Mouse (Mus musculus) ES-CJ7 (cell line): ENCODE measurements around the gene Manf.

Experiments
- DNase-seq: peaks from one replicate; pipeline ENCODE4 v3.0.0; 2011; ENCODE audit warnings: low read depth, low spot score

Gene Manf

DNA sequence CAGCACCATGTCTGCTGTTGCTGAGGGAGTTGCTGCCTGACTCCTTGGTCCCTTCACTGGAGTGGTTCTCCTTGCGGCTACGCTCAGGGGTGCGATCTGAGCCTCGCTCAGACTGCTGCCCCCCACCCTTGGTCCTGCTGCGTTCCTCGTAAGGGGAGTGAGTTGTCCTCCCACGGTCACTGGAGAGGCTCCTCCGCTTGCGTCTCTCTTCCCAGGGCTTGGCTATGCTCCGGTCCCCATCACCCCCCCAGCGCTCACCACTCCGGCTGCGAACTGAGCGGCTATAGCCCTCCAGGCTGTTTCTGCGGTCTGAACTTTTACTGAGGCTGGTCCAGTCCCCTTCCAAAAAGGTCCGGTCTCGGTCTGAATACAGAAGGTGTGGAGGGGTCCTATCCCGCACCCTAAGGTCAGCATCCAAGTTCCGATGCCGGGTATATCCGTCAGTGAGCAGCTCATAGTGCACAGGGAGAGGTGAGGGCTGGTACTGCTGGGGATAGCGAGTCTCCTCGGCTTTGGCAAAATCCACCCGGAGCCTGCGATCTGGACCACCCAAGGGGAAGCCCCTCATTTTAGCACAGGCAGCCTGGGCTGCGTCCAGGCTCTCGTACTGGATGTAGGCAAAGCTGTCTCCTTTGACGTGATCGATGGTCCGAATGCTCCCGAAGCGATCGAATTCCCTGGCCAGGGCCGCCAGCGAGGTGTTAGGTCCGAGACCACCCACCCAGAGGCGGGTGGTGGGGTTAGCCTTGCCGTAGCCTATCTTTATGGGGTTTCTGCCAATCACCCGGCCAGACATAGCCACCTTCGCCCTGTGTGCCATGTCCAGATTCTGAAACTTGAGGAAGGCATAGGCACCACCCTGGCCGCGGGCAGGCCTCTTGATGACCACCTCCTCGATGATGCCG lies 6.5 kb downstream of the Manf start:
- DNase-seq = no peak

- DNase-seq = peak; percentile 34
Observed at GRCm38 (mm10) chr9:106884306-106884705, 7.5 kb downstream of the Manf start.

GRCm38 (mm10) chr9:106883085-106883484 lies 8.7 kb downstream of the Manf start:
- no peak for DNase-seq

DNA sequence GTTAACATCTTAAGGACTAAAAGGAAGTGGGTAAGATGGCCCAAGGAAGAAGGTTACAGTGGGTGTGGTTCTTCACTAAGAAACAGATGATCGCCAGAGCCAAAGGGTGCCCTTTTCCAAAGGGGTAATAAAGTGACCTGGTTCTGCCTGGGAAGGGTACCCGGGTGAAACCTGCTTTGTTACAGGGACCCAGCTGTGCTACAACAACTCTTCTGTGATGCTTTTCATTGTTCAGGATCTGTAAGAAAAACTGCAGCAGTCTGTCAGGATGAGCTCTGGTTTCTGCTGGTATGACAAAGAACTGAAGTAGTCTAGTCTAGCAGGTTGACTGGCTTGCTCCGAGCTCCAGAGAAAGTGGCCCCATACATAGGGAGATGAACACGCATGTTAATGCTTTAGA lies 9.6 kb downstream of the Manf start:
- DNase-seq = no peak

DNA sequence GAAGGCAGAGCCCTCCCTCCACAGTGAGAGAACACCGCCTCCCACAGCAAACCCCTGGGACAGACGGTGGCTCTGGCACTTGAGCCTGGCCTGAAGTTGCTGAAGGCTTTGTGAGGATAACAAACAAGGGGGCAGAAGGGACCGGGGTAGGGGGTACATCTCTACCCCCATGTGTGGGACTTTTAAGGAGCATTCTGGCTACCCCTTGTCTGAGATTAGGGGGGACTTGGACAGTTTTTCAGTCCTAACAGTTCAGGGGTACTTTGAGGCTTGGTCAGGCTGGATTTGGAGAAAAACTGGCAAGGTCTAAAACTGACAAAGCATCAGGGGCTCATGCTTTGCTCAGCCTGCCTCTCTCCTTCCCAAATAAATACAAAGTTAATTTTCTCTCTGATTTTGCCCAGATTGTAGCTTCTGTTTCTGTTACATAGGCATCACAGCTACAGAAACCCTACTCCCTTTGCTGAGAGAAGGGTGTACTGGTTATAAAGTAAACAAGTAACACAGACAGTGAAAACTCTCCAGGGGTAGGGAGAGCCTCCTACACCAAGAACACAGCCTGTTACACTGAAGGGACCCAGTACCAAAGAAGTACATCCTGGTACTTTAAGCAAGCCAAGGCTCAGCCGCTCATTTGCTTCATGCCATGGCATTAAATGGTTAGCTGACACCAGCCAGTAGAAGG lies 10.6 kb downstream of the Manf start:
- DNase-seq = no peak

- no peak for DNase-seq
Observed at GRCm38 (mm10) chr9:106879471-106879870, 12.3 kb downstream of the Manf start.

- no peak for DNase-seq
Observed at GRCm38 (mm10) chr9:106876666-106877065, 15.1 kb downstream of the Manf start.

DNA sequence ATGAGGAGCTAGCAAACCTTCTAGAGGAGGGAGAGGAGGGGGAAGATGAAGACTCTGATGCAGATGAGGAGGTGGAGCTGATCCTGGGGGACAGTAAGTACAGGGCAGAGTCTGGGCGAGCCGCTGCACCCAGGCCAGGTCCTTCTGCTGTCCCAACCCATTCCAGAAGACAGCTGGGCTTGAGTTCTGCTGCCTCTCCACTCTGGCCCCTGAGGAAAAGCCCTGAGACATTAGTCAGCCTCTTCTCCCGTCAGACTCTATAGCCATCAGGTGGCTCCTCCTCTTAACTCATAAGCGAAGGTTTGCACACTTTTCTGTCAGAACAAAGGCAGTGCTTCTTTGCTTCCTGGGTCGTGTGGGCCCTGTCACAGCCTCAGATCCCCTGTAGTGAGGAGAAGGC lies 17.6 kb downstream of the Manf start:
- DNase-seq = no peak

DNA sequence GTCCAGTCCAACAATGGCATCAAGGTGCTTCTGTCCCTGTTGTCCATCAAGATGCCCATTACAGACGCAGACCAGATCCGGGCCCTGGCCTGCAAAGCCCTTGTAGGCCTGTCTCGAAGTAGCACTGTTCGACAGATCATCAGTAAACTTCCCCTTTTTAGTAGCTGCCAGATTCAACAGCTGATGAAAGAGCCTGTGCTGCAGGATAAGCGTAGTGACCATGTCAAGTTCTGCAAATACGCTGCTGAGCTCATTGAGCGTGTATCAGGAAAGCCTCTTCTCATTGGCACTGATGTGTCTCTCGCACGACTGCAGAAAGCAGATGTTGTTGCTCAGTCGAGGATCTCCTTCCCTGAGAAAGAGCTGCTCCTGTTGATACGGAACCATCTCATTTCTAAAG lies 33.7 kb downstream of the Manf start:
- no peak for DNase-seq

GRCm38 (mm10) chr9:106856664-106857063 lies 35.1 kb downstream of the Manf start:
- no peak for DNase-seq

- peak; percentile 46 for DNase-seq
Observed at GRCm38 (mm10) chr9:106842800-106843199, 49.0 kb downstream of the Manf start.

DNA sequence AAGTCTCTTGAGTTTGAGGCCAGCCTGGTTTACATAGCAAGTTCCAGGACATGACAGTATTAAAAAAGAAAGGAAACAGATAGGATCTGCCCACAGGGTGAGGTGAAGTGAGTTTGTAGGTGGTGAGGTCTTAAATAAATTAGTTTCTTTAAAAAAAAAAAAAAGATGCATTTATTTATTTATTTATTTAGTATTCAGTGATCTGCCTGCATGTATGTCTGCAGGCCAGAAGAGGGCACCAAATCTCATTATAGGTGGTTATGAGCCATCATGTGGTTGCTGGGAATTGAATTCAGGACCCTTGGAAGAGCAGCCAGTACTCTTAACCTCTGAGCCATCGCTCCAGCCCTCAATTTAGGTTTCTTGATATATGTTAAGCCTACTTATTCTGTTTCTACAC lies 51.2 kb downstream of the Manf start:
- no peak for DNase-seq

DNA sequence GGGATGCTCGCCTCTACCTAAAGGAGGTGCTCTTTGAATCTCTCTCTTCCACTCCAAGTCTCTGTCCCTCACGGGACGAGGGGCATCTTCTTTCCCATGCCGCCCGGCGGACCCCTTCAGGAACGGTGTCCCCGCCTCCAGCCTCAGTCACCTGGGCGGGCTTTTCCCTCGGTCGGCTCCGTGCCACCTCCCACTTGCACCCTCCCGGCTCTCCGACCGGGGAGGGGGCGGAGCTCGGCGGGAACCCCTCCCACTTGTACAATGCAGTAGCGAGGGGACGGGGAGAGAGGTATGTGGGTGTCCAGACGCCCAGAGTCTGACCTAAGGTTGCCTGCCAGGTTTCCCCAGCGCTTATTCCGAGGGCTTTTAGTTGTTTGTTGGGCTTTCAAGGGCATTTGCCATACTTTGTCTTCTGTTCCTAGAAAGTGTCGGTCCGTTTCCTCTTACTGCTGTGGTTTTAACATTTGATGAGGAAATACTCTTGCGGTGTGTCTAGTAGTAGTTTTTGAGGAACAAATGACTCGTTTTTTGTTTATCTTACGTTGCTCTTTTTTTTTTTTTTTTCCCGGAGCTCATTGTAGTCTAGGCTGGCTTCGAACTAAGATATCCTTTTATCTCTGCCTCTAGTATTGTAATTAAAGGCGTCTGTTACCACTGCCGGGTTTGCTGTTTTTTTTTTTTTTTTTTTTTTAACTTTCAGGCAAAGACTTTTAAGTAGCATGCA lies 69.2 kb downstream of the Manf start:
- DNase-seq = peak; percentile 92

GRCm38 (mm10) chr9:106821618-106822380 lies 70.0 kb downstream of the Manf start, which contains the start of gene Dcaf1:
Gene Dcaf1 (plus strand): TSS chr9:106821874.
- peak; percentile 99 for DNase-seq

- DNase-seq = no peak
Observed at GRCm38 (mm10) chr9:106821050-106821617, 70.6 kb downstream of the Manf start.

DNA sequence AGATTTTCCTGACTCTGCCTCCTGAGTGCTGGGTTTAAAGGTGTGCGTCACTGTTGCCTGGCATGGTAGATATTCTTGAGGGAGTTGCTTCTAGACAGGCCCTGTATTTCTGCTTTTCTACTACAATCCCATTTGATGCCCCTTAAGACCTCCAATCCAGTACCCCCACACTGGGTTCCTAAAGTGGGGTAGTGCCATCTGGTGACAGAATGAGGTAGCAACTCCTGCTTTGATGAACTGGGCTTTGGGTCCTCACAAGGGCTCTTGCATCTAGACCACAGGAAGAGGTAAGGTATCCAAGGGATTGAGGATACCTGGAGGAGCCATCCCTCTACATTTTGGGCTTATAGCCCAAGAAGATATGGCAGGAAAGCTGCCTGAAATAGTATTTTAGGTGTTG lies 72.6 kb downstream of the Manf start:
- peak; percentile 70 for DNase-seq

DNA sequence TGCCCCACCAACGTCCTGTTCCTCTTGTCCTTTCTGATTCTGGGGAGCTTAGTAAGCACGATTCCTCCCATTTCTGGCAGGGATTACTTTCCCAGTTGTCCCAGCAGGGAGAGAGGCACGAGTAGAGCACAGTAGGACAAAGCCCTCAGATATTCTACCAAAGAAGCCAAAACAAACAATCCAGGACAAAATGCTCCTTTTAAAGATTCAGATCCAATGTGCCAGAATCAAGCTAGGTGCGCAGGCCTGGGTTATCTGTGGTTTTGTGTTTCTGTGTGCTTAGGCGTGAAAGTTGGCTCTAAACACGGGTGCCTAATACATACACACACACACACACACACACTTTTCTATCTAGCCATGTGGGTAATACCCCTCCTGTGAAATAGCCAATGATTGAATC lies 73.6 kb downstream of the Manf start:
- DNase-seq = no peak

DNA sequence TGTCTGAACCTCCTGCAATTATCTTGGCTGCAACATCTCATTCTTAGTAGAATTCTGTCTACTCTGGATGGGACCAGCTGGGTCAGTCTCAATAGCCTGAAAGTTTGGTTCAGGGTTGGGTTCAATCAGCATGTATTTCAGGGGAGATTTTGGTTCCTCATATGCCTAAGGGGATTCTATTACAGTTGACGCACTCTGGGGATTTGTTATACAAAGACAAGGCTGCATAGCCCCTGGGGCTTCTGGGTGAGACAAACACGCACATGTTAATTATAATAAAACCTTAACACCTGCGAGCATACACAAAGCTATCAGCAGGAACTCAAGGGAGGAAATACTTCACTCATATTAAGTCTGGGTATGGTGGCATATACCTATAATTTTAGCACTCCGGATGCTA lies 85.3 kb downstream of the Manf start:
- DNase-seq = no peak

DNA sequence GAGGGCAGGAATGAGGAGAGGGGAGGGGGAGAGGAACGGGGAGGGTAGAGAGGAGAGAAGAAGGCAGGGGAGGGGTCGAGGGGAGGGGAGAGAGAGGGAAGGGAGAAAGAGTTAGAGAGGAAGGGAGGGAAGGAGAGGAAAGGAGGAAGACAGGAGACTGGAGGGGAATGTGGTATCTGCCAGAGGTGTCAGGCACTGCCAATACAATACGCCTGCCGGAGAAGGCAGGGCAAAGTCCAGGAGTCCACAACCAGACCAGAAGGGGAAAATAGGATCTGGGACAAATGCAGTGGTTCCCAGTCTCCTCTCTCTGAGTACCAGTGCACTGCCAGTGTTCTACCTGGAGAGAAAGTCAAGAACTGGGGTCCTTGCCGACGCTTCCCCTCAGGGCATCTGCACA lies 100.9 kb downstream of the Manf start:
- DNase-seq = no peak

DNA sequence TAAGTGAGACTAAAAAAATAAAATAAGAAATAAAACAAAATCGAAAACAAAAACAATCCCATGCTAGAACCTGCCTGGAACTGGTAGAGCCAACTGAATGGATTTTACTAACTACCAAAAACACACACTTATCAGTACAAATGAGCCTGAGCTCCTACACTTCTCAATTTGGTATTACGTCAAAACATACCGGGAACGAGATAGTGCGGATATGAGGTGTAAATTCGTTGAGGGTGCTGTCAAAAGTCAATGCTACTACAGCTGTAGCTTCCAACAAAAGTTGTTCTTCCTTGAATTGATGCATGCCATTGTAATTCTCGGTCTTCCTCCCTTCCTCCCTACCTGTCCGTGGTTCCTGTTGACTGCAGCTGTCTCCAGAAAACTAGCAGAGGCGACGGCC lies 102.4 kb downstream of the Manf start:
- no peak for DNase-seq

- peak; percentile 83 for DNase-seq
Observed at GRCm38 (mm10) chr9:106788812-106789321, 102.9 kb downstream of the Manf start, which contains the start of gene Rad54l2. Gene Rad54l2 (minus strand): TSS chr9:106789194.
